Mouse (Mus musculus) forebrain, embryonic 16.5 days (tissue): ENCODE data around the gene Lurap1. TPM values are rescaled to one million over a fixed set of nuclear protein-coding genes. Genes with fewer than 3 reads are reported as not detected.
A peak's percentile ranks its signal among the peaks of the same experiment; 100 is the strongest.

ENCODE experiments used
- ATAC-seq: fragments of 200-750 bp; cut with Nextera tagmentation; 2 replicates; pipeline ENCODE4 v1.8.0; 2017; ENCODE audit warnings: mild to moderate bottlenecking, moderate library complexity
- H3K27ac ChIP-seq: fragments of 300-500 bp; sonication (generic); 2 replicates; pipeline ENCODE4 v1.5.1; 2014; ENCODE audit warnings: low read length, control low read depth
- H3K27me3 ChIP-seq: fragments of 300-500 bp; sonication (generic); replicated peaks from 2 replicates; pipeline ENCODE4 v1.6.1; 2014; ENCODE audit warnings: low read length; ENCODE audit not compliant: control insufficient read depth, insufficient read depth
- H3K36me3 ChIP-seq: fragments of 300-500 bp; sonication (generic); 2 replicates; pipeline ENCODE4 v1.6.1; 2014; ENCODE audit not compliant: control insufficient read depth, insufficient read depth
- H3K4me1 ChIP-seq: fragments of 300-500 bp; sonication (generic); replicated peaks from 2 replicates; pipeline ENCODE4 v1.6.1; 2014; ENCODE audit warnings: low read length; ENCODE audit not compliant: control insufficient read depth, insufficient read depth
- H3K4me2 ChIP-seq: fragments of 300-500 bp; sonication (generic); 2 replicates; pipeline ENCODE4 v1.6.1; 2014; ENCODE audit warnings: mild to moderate bottlenecking, low read length, control low read depth
- H3K4me3 ChIP-seq: fragments of 300-500 bp; sonication (generic); replicated peaks from 2 replicates; pipeline ENCODE4 v1.5.1; 2014; ENCODE audit warnings: mild to moderate bottlenecking, low read length, control low read depth
- H3K9ac ChIP-seq: fragments of 300-500 bp; sonication (generic); replicated peaks from 2 replicates; pipeline ENCODE4 v1.6.1; 2014; ENCODE audit warnings: low read depth, low read length, control low read depth
- H3K9me3 ChIP-seq: fragments of 300-500 bp; sonication (generic); 2 replicates; pipeline ENCODE4 v1.6.1; 2016; ENCODE audit warnings: low read length; ENCODE audit not compliant: control insufficient read depth
- WGBS: fragments of 180-500 bp; shearing (Covaris S2); extraction: QIAGEN DNeasy Blood & Tissue Kit; methylation state at CpG from one replicate; pipeline ENCODE4 v1.1.7; 2014; 5-methylcytosine and 5-hydroxymethylcytosine counted together
- polyA plus RNA-seq: library from polyadenylated mRNA; unstranded; fragments of >200 nt; fragmentation: Nextera tagmentation; extraction: Ambion mirVana; gene quantifications from 2 replicates; pipeline ENCODE4 v1.2.1, GENCODE M21; 2015

Gene Lurap1
- polyA plus RNA-seq, 1 experiment from 2014 or later = 2.6 TPM

- Histone ChIP-seq H3K4me3 (no peak overlapping the region), H3K9me3 (no peaks in the 10 kb centered on the region), H3K9ac (no peak overlapping the region), H3K4me1 (peaks cover 17% of the 10 kb centered on the region), H3K4me2 (peak overlapping the region; percentile 41), H3K27me3 (no peaks in the 10 kb centered on the region), H3K36me3 (no peaks in the 10 kb centered on the region), H3K27ac (0 out of 2 replicates have a peak overlapping the region, but pooled peaks have one; percentile 41)
- WGBS = 77% methylated on average over 7 of the region's 7 CpGs
- ATAC-seq = peak; percentile 57
Measured at GRCm38 (mm10) chr4:116175711-116176542, 24.8 kb upstream of the Lurap1 start.

GRCm38 (mm10) chr4:116175136-116175535 is 24.0 kb upstream of the Lurap1 start:
- Histone ChIP-seq H3K36me3 (no peaks in the 10 kb centered on the region), H3K4me1 (peaks cover 17% of the 10 kb centered on the region), H3K9me3 (no peaks in the 10 kb centered on the region), H3K27ac (no peak overlapping the region), H3K27me3 (no peaks in the 10 kb centered on the region), H3K9ac (no peak overlapping the region), H3K4me3 (no peak overlapping the region), H3K4me2 (no peak overlapping the region)
- ATAC-seq = no peak

- no peak for ATAC-seq
- Histone ChIP-seq H3K4me3 (no peak overlapping the region), H3K27ac (no peak overlapping the region), H3K4me1 (peaks cover 17% of the 10 kb centered on the region), H3K9ac (no peak overlapping the region), H3K9me3 (no peaks in the 10 kb centered on the region), H3K4me2 (no peak overlapping the region), H3K27me3 (no peaks in the 10 kb centered on the region), H3K36me3 (no peaks in the 10 kb centered on the region)
- 46% methylated on average over 6 of the region's 6 CpGs for WGBS
Measured at GRCm38 (mm10) chr4:116174466-116175116, 23.5 kb upstream of the Lurap1 start.

- Histone ChIP-seq H3K4me2 (no peak overlapping the region), H3K27ac (no peak overlapping the region), H3K4me3 (no peak overlapping the region), H3K27me3 (no peaks in the 10 kb centered on the region), H3K36me3 (no peaks in the 10 kb centered on the region), H3K9ac (no peak overlapping the region), H3K4me1 (peaks cover 17% of the 10 kb centered on the region), H3K9me3 (no peaks in the 10 kb centered on the region)
- WGBS = 89% methylated on average over 4 of the region's 4 CpGs
- no peak for ATAC-seq
Measured at GRCm38 (mm10) chr4:116173752-116174151, 22.6 kb upstream of the Lurap1 start.

- no peak within 1 kb of the TSS for H3K9ac ChIP-seq
- H3K4me1 ChIP-seq = peaks cover 17% of the 10 kb centered on the region
- H3K4me2 ChIP-seq = no peak within 1 kb of the TSS
- no peak within 1 kb of the TSS for H3K27ac ChIP-seq
- no peak within 1 kb of the TSS for H3K4me3 ChIP-seq
- WGBS = 78% methylated on average over 6 of the region's 6 CpGs
- no peaks in the 10 kb centered on the region for H3K36me3 ChIP-seq
- ATAC-seq = no peak
- H3K9me3 ChIP-seq = no peaks in the 10 kb centered on the region
- H3K27me3 ChIP-seq = no peaks in the 10 kb centered on the region
Measured at GRCm38 (mm10) chr4:116173072-116173471, 21.9 kb upstream of the Lurap1 start, which contains the start of the genes 1700042G07Rik and Gm49337. 1700042G07Rik (plus strand) TSS chr4:116173372. Gm49337 (plus strand) TSS chr4:116173384.

GRCm38 (mm10) chr4:116169353-116169672 is 18.2 kb upstream of the Lurap1 start:
- Histone ChIP-seq H3K9me3 (no peaks in the 10 kb centered on the region), H3K27me3 (no peaks in the 10 kb centered on the region), H3K4me2 (no peak overlapping the region), H3K9ac (no peak overlapping the region), H3K27ac (no peak overlapping the region), H3K36me3 (no peaks in the 10 kb centered on the region), H3K4me3 (no peak overlapping the region), H3K4me1 (no peaks in the 10 kb centered on the region)
- 74% methylated on average over 3 of the region's 3 CpGs for WGBS
- peak; percentile 41; the same call in 1 of the 2 replicates for ATAC-seq

GRCm38 (mm10) chr4:116168617-116169352 is 17.6 kb upstream of the Lurap1 start:
- Histone ChIP-seq H3K36me3 (no peaks in the 10 kb centered on the region), H3K27me3 (no peaks in the 10 kb centered on the region), H3K9me3 (no peaks in the 10 kb centered on the region), H3K4me1 (no peaks in the 10 kb centered on the region), H3K9ac (no peak overlapping the region), H3K4me3 (no peak overlapping the region), H3K27ac (no peak overlapping the region), H3K4me2 (no peak overlapping the region)
- peak; percentile 77 for ATAC-seq
- 80% methylated on average over 7 of the region's 8 CpGs for WGBS

- Histone ChIP-seq H3K36me3 (no peaks in the 10 kb centered on the region), H3K4me2 (no peak within 1 kb of the TSS), H3K27ac (no peak within 1 kb of the TSS), H3K9me3 (no peaks in the 10 kb centered on the region), H3K27me3 (no peaks in the 10 kb centered on the region), H3K4me1 (no peaks in the 10 kb centered on the region), H3K9ac (no peak within 1 kb of the TSS), H3K4me3 (no peak within 1 kb of the TSS)
- WGBS = 39% methylated on average over 7 of the region's 7 CpGs
- no peak for ATAC-seq
Measured at GRCm38 (mm10) chr4:116167404-116167803, 16.3 kb upstream of the Lurap1 start, which contains the start of gene Tspan1. Tspan1 (minus strand) TSS chr4:116167601.
